Mouse (Mus musculus) central nervous system, embryonic 11.5 days (tissue): Measurements from ENCODE around the gene Ifi27l2b. TPM values are rescaled to one million over a fixed set of nuclear protein-coding genes. Genes with fewer than 3 reads are reported as not detected.

Experiments used
- polyA plus RNA-seq: library from polyadenylated mRNA; depleted of rRNA; stranded (reverse); fragments of >200 nt; gene quantifications from 2 replicates; pipeline ENCODE4 v1.2.3, GENCODE M21; 2012; rRNA removed

Ifi27l2b gene
- not detected in 2 replicates for polyA plus RNA-seq

DNA sequence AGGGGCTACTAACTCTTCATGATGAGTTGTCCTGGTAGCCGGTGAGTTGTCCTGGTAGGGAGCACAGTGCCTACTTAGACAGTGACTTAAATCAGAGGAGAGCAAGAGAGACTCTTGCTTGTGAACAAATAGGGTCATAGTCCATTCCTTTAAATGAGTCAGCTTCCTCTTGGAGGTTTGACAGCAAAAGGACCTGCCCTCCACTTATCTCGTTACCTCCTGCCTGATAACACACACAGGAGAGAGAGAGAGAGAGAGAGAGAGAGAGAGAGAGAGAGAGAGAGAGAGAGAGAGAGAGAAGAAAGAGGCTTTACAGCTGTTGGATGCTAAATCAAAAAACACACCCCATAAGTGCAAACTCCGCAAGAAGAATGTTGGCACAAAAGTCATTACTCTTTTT is at the start of gene Ifi27l2b:
Gene Ifi27l2b, minus strand, starts transcription at position 84 of the 400 bp plus-strand sequence.

GRCm38 (mm10) chr12:103443524-103443923 is 13.5 kb downstream of the Ifi27l2b start, which contains the start of gene Ifi27l2a:
Gene Ifi27l2a, minus strand, starts transcription at chr12:103443680.

DNA sequence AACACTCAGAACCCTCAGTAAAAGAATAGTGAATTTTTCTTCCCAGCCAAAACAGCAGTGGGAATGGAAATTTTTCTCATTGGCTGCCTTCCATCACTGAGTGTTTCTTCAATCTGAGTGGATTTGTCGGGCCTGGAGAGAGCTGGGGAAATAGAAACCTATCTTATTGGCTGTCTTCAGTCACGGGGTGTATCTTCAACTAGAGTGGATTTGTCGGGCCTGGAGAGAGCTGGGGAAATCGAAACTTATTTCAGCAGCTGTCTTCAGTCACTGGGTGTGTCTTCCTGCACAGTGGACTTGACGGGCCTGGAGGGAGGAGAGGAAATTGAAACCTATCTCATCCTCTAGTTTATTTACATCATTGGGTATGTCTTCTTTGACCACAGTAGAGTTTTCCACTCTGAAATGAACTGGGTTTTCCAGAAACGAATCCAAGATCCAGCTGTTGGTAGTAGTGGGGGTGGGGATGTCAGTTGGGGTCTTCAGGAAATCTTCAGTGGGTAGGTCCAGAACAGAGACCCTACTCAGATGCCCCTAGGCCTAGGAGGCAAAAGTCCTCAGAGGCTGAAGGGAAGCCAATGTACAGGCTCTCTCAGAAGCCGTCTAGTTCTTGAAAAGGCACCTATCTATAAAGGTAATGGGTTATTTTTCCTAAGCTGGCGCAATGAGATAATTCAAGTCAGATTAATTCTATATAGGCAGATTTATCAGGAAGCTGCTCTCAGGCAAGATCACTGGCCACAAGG is 22.9 kb downstream of the Ifi27l2b start, which contains the start of gene Ifi27:
Gene Ifi27, plus strand, starts transcription at position 226 of the 746 bp plus-strand sequence.

GRCm38 (mm10) chr12:103425729-103426470 is 31.1 kb downstream of the Ifi27l2b start, which contains the start of gene Ddx24:
Gene Ddx24, minus strand, starts transcription at chr12:103425830.

DNA sequence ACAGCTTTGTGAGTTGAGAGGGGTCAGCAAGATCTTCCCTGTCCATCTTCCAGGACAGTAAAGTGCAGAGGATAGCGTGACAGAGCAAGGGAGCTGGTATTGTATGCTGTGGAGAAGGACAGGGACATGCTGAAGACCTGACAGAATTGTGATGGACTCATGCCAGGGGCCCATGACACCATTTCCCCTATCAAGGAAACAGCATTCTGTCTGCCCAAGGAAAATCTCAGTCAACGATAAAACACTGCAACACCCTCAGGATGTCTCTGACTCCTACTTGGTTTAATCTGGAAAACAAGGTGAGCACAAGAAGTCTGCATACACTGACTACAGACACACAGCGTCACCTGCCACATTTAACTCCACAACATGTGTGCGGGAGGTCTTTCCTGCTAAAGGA is 49.3 kb downstream of the Ifi27l2b start, which contains the start of gene 9330161L09Rik:
Gene 9330161L09Rik, minus strand, starts transcription at position 101 of the 400 bp plus-strand sequence.

Other genes with a start within 250 kb of the Ifi27l2b start
- gene Prima1, start 215.1 kb downstream of the Ifi27l2b start, polyA plus RNA-seq = 3.0 and 5.4 TPM in 2 replicates
- 20.3 and 41.4 TPM in 2 replicates for gene Fam181a, start 146.2 kb downstream of the Ifi27l2b start, polyA plus RNA-seq
- gene Asb2, start 101.2 kb downstream of the Ifi27l2b start, polyA plus RNA-seq = 2.2 and 8.5 TPM in 2 replicates
- 7.1 and 9.7 TPM in 2 replicates for gene Otub2, start 68.5 kb downstream of the Ifi27l2b start, polyA plus RNA-seq
- 0.94 and 0.96 TPM in 2 replicates for gene 9330161L09Rik, start 49.4 kb downstream of the Ifi27l2b start, polyA plus RNA-seq
- 64.5 and 84.8 TPM in 2 replicates for gene Ddx24, start 31.4 kb downstream of the Ifi27l2b start, polyA plus RNA-seq
- gene Ifi27, start 23.0 kb downstream of the Ifi27l2b start, polyA plus RNA-seq = 5.0 and 7.8 TPM in 2 replicates
- gene Ifi27l2a, start 13.5 kb downstream of the Ifi27l2b start, polyA plus RNA-seq = 0.52 and 2.0 TPM in 2 replicates
- 4.2 and 4.7 TPM in 2 replicates for gene Ppp4r4, start 75.1 kb upstream of the Ifi27l2b start, polyA plus RNA-seq
- gene Serpina10, start 174.2 kb upstream of the Ifi27l2b start, polyA plus RNA-seq = 0.93 and 2.9 TPM in 2 replicates
- gene Serpina6, start 200.0 kb upstream of the Ifi27l2b start, polyA plus RNA-seq = 19.6 and 42.2 TPM in 2 replicates
- 0.05 TPM in 1 of 2 replicates, not detected in the other for gene Serpina16, start 218.9 kb upstream of the Ifi27l2b start, polyA plus RNA-seq
- gene Serpina1f, start 238.3 kb upstream of the Ifi27l2b start, polyA plus RNA-seq = not detected in 2 replicates